Mouse (Mus musculus) telencephalon, adult 2 months (tissue): ENCODE data around the gene Adra2a.

ENCODE experiments used
- DNase-seq: peaks from one replicate; pipeline ENCODE4 v3.0.0-alpha.2; 2011; ENCODE audit warnings: low read depth, low spot score

Adra2a gene

DNA sequence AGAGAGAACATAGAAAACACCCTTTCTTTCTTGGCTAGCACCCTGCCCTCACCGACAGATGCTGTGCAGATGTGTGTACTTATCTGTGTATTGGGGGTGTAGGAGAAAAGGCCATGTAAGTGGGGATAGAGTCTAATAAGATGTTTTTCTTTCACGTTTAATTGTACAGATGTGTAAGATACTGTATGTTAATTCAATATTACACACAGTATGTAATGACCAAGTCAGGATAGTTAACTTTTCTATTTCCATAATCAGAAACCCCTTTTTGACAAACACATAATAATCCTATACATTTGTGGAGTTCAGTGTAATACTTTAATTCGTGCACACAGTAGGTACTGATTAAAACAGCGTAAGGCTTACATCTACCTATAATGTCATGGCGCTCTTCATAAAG, at the start of gene Adra2a:
Gene Adra2a, plus strand, starts transcription at position 301 of the 400 bp plus-strand sequence.
- no peak for DNase-seq

DNA sequence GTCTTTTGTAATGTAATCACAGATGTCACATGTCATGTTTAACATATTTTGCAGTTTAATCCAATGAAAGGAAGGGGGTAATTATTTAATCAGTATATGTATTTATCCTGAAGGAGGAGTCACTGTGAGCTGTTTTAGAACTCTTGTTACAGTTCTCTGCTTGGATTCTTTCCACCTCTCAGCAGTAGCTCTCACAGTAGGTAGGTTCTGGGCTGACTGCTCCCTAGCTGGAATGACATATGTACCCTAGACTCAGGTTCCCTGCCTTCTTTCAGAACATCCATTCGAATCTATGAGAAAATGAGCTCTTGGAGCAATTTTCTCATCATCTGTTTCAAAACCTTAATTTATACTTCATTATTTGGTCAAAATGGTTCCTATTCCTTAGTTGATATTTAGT, 49.7 kb upstream of the Adra2a start:
- DNase-seq, result no peak

DNA sequence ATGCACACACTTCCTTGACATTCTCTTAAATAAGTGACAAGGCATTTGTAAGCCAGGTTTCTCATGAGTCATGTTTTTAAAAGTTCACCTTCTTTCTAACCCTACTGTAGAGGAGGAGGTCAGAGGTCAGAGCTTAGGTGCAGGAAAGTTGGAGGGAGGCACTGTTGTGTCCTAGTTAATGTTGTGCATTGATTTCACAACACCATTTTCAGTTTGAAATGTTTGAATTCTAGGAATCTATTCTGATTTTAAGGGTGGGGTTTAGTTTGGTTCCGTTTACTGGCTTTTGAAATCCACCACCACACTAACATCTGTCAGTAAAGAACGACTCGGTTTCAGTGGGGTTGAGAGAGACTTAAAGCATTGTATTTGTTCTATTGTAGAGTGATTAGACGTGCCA, 33.0 kb upstream of the Adra2a start:
- DNase-seq, result no peak

DNA sequence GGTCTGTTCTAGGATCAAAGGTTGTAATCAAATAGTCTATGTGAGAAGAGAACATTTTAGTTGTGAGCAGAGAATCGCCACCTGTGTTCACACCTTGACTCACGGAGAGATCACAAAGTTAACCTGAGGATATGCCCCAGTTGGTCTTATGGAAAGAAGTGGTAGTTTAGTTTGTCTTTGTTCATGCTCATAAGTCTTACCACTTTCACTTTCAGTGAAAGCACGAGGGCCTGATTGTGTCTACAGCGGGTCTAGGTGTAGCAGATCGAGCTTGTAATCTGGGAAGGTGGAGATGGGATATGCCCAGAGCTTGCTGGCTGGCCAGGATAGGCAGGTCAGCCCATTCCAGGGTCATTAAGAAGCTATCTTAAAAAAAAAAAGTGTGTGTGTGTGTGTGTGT, 29.0 kb upstream of the Adra2a start:
- DNase-seq, result no peak

DNA sequence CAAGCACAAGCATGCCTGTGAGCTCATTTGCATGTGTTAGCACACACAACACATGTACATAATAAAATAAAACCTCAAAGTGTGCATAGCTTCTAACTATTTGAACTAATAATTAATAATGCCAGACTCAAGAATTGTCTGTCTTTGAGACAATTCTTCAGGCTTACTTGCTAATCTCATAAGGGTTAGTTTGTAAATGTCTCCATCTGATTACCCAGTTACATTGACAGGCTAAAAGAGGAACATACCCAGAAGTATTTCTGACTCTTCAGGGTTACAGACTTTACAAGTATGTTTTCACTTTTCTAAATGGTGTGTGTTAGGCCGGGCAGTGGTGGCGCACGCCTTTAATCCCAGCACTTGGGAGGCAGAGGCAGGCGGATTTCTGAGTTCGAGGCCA, 28.4 kb upstream of the Adra2a start:
- no peak for DNase-seq

DNA sequence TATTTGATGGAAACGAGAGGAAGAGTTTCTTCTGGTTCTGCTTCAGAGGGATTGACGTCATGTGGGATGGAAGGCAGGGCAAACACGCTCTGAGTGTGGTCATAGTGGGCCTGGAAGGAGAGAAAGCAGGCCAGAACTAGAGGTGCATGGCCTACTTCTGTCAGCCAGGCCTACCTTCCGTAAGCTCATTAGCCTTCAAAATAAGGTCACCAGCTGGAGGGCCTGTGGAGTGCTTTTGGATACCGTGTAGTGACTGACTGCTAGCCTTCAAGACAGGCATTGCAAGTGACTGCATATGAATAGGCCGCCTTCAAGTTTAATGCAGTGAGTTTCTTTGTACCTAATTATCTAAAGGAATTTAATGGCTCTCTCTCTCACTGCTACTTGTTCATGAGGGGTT, 8.9 kb upstream of the Adra2a start:
- no peak for DNase-seq

DNA sequence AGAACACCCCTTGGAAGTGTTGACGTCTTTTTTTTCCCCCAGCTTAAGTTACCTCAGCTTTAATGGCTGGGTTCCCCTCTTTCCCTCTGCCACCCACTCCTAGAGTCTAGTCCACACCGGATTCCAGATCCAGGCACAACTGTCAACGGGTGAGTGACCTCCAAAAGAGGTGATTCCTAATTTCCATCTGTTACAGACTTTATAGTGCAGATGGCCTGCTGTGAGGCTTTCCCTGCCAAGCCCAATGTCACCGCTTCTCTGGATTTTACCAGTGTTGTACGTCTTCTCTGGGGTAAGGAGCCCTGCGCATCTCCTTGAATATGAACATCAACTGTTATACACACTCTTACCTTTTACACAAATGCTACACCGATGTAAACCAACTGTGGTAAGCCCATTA, 4.5 kb upstream of the Adra2a start:
- no peak for DNase-seq

DNA sequence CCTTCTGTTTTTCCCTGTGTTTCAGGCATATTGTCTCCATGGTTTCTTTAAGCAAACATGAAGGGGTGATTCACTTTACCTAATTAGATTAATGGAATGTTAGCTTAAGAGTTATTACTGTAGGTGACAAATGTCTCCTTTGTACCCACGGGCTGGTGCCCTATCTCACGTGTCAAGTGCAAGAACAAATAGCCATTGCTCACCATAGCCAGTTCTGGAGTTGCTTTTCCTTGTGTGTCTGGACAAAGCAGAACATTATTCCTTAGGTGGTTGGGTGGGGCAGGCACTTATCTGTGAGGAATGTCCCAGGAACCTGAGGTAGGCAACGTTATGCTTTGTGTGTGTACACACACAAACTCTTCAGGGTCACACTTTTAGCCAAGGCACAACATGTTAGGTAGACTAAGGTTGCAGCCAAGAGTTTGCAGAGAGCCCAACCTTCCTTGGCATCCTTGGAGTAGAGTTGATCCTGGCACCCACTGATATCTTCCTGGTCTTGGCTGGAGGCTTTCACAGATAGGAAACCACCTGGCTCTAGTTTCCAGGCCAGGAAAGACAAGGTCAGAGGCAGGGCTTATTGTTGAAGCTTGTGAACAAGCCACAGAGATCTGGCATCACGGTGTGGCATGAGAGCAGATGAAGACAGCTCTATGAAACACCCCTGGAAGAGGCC, 3.5 kb upstream of the Adra2a start:
- no peak for DNase-seq

DNA sequence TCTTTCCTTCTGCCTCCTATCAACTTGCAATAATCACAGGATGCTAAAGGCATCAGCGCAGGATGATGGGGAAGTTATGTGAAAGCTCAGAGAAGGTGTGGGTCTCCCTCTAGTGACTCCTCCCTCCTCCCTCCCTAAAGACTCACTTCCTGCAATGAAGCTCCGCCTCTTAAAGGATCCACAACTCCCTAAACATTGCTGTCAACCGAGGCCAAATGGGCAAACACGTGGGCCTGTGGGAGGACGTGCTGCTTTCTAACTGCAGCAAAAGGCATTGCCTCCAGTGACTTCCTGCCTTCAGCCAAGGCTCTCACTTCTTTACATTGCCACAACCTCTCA, 3.0 kb upstream of the Adra2a start:
- no peak for DNase-seq

DNA sequence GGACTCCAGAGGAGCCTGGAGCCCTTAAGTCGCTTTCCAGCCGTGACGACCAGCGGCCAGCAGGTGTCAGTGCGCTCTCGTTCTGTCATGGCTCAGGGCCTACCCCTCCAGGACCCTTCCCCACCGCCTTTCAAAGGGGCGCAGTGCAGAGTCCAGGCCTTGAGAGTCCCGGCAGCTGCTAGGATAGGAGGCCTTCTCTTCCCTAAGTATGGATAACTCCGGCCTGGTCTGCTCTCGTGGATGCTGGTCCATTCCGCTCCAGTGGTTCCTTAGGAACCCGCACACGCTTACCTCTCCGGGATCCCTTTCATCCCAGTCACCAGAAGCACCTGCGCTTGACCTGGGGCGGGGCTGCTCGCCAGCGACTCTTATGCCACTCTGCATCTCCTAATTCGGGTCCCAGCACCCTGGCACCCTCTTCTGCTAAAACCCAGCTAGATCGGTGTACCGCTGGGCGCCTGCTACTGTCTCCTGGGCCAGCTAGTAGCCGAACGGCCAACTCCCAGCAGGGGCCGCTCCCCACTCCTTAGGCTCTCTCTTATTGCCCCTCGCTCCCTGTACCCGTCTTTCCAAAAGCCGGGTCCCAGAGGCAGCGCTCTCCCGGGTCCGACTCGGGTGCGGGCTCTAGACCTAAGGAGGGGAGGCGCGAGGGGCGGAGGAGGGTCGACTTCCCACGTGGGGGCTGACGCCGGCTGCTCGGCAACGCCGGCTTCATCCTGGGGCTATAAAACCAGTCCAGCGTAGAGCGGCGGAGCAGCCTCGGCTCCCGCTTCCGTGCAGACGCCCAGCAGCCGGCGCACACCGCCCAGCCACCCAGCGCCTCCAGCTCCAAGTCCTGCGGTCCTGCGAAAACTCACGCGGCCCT, 788 bp downstream of the Adra2a start:
- DNase-seq, result peak; percentile 44

DNA sequence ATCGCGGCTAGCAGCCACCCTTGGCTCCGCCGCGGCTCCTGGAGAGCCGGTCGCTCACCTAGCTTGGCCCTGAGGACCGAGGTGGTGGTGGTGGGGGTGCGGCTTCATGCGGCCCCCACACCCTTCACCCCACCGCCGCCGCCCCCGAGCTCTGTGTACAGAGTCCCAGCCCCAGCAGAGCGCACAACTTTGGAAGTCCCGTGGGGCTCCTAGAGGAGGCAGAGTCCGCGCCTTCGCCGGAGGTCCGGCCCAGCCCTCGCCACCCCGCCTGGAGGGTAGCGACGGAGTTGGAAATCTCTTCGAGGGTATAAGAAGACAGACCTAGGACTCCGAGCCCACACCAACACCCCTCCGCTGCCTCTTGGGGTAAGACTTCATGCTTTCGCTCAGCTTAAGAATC, 1.5 kb downstream of the Adra2a start:
- no peak for DNase-seq

DNA sequence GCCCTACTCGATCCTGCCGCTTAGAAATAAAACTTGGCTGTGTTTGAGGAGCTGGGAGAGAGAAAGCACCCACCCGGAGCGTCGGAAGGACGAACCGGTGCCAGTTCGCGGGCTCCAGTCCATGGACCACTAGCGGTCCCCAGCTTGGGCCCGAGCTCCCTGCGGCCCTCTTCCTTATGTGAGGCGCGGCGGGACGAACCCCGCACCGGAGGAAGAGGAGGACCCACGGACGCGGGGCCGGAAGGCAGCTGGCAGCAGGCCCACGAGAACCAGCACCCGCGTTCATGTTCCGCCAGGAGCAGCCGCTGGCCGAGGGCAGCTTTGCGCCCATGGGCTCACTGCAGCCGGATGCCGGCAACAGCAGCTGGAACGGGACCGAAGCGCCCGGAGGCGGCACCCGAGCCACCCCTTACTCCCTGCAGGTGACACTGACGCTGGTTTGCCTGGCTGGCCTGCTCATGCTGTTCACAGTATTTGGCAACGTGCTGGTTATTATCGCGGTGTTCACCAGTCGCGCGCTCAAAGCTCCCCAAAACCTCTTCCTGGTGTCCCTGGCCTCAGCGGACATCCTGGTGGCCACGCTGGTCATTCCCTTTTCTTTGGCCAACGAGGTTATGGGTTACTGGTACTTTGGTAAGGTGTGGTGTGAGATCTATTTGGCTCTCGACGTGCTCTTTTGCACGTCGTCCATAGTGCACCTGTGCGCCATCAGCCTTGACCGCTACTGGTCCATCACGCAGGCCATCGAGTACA, 2.2 kb downstream of the Adra2a start:
- DNase-seq, result no peak

DNA sequence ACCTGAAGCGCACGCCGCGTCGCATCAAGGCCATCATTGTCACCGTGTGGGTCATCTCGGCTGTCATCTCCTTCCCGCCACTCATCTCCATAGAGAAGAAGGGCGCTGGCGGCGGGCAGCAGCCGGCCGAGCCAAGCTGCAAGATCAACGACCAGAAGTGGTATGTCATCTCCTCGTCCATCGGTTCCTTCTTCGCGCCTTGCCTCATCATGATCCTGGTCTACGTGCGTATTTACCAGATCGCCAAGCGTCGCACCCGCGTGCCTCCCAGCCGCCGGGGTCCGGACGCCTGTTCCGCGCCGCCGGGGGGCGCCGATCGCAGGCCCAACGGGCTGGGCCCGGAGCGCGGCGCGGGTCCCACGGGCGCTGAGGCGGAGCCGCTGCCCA, 2.7 kb downstream of the Adra2a start:
- no peak for DNase-seq

DNA sequence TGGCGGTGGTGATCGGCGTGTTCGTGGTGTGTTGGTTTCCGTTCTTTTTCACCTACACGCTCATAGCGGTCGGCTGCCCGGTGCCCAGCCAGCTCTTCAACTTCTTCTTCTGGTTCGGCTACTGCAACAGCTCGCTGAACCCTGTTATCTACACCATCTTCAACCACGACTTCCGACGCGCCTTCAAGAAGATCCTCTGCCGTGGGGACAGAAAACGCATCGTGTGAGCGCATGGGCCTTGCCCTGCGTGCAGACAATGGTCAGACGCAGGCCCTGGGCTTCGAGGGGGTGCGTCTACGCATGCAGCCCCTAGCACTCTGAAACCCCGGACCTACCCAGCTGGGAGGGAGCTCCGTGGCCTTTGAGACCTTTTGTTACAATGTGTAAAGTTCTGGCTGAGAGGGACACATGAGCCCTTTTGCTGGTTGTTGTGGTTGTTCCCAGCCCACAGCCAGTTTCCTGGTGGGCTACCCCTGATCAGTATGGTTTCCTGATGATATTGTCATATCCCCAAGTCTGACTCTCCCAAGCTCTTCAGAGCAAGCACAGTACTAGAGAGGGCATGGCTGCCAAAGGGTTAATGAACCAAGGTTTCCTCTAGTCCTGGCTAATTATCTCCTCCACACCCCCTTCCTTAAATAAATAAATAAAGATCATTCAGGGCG, 3.6 kb downstream of the Adra2a start:
- no peak for DNase-seq

DNA sequence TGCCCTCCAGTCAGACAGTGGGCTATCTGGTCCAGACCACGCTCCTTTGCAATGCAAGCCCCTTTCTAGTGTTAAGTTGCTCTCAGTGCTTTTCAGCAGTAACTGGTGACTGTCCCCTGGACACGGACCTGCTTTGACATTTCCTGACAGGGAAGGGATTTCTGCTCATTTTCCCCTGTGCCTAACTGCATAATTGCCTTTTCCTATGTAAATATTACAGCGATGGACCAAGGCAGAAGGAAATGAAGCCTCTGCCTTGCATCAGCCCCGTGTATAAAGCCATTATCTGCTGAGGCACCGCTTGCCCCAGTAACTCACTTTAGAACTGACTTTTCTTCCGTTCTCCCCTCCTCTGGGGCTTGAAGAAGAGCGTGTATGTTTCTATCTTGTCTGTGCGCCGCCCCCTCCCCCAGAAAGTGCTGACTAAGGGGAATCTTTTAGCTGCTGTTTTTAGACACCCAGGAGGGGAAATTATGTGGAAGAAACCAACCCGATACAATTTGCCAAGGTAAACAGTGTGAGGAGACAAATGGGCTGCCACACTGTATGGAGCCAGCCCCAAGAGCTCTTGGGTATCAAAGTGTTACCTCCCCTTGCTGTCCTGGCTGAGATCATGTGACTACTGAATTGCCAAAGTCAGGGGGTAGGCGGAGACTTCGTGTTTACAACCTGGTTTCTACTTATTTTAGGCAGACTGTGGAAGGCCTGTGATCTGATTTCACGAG, 4.4 kb downstream of the Adra2a start:
- no peak for DNase-seq

DNA sequence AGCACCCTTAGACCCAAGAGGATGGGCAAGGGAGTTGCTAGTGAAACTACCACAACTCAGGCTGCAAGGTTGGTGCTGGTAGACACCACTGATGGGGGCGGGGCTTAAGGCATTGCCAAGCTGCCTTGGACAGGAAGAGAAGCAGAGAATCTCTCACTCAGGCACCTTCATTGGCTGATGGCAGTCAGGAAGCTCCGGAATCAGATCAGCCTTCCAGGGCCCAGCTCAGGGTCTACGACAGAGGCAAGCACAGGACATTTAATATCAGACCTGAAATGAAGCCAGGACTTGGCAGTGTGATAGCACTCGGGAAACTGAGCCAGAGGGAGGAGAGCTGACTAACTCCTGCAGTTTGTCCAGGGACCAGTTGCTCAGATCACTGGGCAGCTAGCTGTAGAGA, 7.7 kb downstream of the Adra2a start:
- DNase-seq, result no peak

DNA sequence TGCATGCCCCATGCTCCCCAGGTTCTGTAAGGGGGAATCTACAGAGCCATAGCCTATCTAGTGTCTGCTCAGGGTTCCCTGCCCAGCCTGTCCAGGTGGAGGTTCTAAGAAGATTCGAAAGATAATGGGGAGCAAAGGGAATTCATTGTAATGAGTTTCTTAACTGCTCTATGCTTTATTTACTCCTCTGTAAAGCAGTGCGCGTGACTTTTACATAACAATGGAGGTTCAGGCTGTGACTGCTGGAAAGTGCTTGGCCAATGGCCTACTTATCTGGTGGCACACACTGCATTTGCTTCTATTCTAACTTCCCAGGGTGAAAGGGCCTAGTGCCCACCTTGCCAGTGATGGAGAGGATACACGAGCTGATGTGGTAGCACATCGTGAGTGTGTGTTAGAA, 11.9 kb downstream of the Adra2a start:
- DNase-seq, result no peak

DNA sequence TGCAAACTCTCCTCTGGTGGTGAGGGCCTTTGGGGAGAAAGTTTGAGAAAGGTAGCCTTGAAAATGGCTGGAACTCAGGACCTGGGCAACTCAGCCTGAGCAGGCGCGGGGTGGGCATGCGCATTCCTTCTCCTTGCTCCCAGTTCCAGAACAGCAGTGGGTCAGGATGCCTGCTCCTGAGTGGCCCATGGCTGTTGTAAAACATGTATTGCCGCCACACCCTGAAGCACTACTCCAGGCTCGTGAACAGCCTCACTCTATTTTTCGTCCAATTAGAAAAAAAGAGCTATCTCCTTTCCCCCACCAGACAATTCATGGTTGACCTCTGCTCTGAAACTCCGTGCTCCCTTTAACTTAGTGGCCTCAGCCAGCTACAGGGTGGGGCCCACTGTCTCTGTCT, 24.5 kb downstream of the Adra2a start:
- DNase-seq, result no peak

DNA sequence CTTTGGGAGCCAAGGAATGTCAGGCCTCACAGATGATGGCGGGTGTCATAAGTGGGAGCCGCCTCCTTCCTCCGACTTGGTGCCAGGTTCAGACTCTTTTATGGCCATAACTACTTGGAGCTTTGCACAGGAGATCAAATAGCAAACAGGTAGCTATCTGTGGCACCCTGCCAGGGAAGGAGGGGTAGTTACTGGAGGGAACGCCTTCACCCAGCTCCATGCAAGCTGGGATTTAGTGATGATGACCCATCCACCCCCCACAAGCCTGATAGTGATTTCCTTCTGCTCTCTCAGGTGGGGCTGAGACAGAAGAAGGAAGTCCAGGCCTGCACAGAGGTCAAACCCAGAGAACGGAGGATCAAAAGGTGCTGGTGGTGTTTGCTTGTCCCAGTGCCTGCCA, 26.6 kb downstream of the Adra2a start:
- no peak for DNase-seq

DNA sequence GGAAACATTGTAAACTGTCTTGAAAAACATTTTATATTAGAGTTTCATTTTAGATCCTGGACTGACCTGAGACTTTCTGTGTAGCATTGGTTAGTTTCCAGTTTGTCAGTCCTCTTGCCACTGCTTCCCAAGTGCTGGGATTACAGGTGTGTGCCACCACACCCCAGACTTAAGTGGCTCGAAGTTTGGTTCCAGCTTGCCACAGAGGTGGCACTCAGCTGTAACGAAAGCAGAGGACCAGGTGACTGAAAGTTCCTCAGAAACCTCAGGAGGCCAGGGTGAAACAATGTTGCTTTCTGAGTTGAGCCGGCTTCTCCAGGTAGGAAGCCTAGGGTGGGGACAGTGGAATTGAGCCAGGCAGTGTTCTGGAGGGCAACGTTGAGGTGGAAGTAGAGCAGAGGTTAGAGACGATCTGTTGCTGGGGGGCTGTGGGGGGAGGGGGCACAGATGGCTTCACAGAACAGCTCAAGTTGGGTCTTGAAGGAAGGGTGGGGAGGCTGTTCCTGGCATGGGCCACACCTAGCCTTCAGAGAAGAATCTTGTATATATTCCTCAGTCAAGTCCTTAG, 28.4 kb downstream of the Adra2a start:
- no peak for DNase-seq
